Comparison of ENCODE assay signal across 10 mouse cellular contexts in genomic region chr17:9905501-9906462, GRCm38 (mm10).
DNase-seq lines count a peak whose midpoint lies in the region; ATAC-seq and TF ChIP-seq lines count a peak whose summit lies in the region.
"Had no signal": no experiment of that assay in that cellular context is flagged by ENCODE, and none has a peak within 500 bp of the region (broad histone marks: within the 10 kb centered on the region; RNA-seq: fewer than 3 reads in every experiment).

No protein-coding gene starts in this region.

- TF ChIP-seq EP300 in heart, postnatal 0 days (IDR thresholded peaks at IDR 0.05; ENCODE audit: low read depth): no peak

- DNase-seq in heart, embryonic 10.5 days (ENCODE audit: low spot score): peak; percentile 83
- no peak for DNase-seq in heart, postnatal 36 days
- DNase-seq in embryo, embryonic 11.5 days (ENCODE audit: low read depth, low spot score): peak; percentile 58
- DNase-seq in heart, postnatal 0 days (ENCODE audit: low spot score): peak; percentile 41
- peak; percentile 82 to 83 for DNase-seq in layer of hippocampus, postnatal 36 days
- peak; percentile 92 for DNase-seq in midbrain, embryonic 14.5 days
- DNase-seq in thymus, adult 18-20 months: no peak
- no peak for DNase-seq in MN1 (ENCODE audit: low spot score)

- peak overlapping the region; percentile 50 for H3K4me3 ChIP-seq in heart, embryonic 10.5 days
- H3K4me3 ChIP-seq in heart, postnatal 0 days (ENCODE audit: low read depth, low read length): no peak overlapping the region
- H3K4me3 ChIP-seq in midbrain, embryonic 14.5 days (replicated peaks; ENCODE audit: low read depth, low read length): 0 out of 2 replicates have a peak overlapping the region, but pooled peaks have one; percentile 10

- H3K4me1 ChIP-seq in heart, embryonic 10.5 days: peaks cover 20% of the 10 kb centered on the region
- H3K4me1 ChIP-seq in heart, postnatal 0 days (ENCODE audit: control insufficient read depth, insufficient read depth): peaks cover 17% of the 10 kb centered on the region
- H3K4me1 ChIP-seq in midbrain, embryonic 14.5 days (ENCODE audit: control insufficient read depth, insufficient read depth, low read length): peaks cover 35% of the 10 kb centered on the region

- peak overlapping the region; percentile 28 for H3K4me2 ChIP-seq in heart, postnatal 0 days (ENCODE audit: low read depth, low read length)
- peak overlapping the region; percentile 51 for H3K4me2 ChIP-seq in midbrain, embryonic 14.5 days (ENCODE audit: low read length)

- intact Hi-C loops in heart, postnatal 36 days (cut with DNase I): no loop called here

- no peaks in the 10 kb centered on the region for H3K9me3 ChIP-seq in heart, embryonic 10.5 days
- no peaks in the 10 kb centered on the region for H3K9me3 ChIP-seq in heart, postnatal 0 days (replicated peaks; ENCODE audit: control insufficient read depth, low read length)
- H3K9me3 ChIP-seq in midbrain, embryonic 14.5 days (ENCODE audit: control insufficient read depth, low read length): no peaks in the 10 kb centered on the region
- H3K9me3 ChIP-seq: G1E had no signal

- H3K36me3 ChIP-seq in heart, embryonic 10.5 days: no peaks in the 10 kb centered on the region
- H3K36me3 ChIP-seq in heart, postnatal 0 days (replicated peaks; ENCODE audit: control insufficient read depth, insufficient read depth, low read length): no peaks in the 10 kb centered on the region
- H3K36me3 ChIP-seq in midbrain, embryonic 14.5 days (ENCODE audit: control insufficient read depth, insufficient read depth, low read length): no peaks in the 10 kb centered on the region
- H3K36me3 ChIP-seq: G1E had no signal

- H3K27me3 ChIP-seq in heart, embryonic 10.5 days (ENCODE audit: insufficient read depth, poor library complexity, severe bottlenecking): no peaks in the 10 kb centered on the region
- no peaks in the 10 kb centered on the region for H3K27me3 ChIP-seq in heart, postnatal 0 days (ENCODE audit: control insufficient read depth, insufficient read depth, low read length)
- H3K27me3 ChIP-seq in midbrain, embryonic 14.5 days (ENCODE audit: control insufficient read depth, insufficient read depth, low read length): no peaks in the 10 kb centered on the region

- 16% methylated on average over 12 of the region's 12 CpGs for WGBS in heart, embryonic 10.5 days
- WGBS in heart, postnatal 0 days: 24% methylated on average over 12 of the region's 12 CpGs
- WGBS in midbrain, embryonic 14.5 days: under 1% methylated on average over 12 of the region's 12 CpGs

- peak; percentile 62 for ATAC-seq in heart, postnatal 0 days (ENCODE audit: insufficient read depth, low read depth)
- peak; percentile 82 for ATAC-seq in midbrain, embryonic 14.5 days (ENCODE audit: low FRiP score, low TSS enrichment)

- no peak overlapping the region for H3K9ac ChIP-seq in heart, postnatal 0 days (replicated peaks; ENCODE audit: low read depth, low read length)
- no peak overlapping the region; the same call in 1 of the 2 replicates for H3K9ac ChIP-seq in midbrain, embryonic 14.5 days (replicated peaks; ENCODE audit: low read length)
- H3K9ac ChIP-seq: liver, embryonic 14.5 days had no signal

- peak overlapping the region; percentile 78 for H3K27ac ChIP-seq in heart, embryonic 10.5 days
- no peak overlapping the region for H3K27ac ChIP-seq in heart, postnatal 0 days (ENCODE audit: low read depth)
- peak overlapping the region; percentile 73 for H3K27ac ChIP-seq in midbrain, embryonic 14.5 days (replicated peaks; ENCODE audit: low read depth, low read length)
- H3K27ac ChIP-seq: liver, embryonic 14.5 days had no signal

- TF ChIP-seq CTCF in heart, postnatal 0 days (IDR thresholded peaks at IDR 0.05; ENCODE audit: low read depth): no peak

Comparison
In these comparisons a context has a peak if more than half of its experiments do, and no peak if none do; other contexts are left out.
1. DNase-seq: peak in heart, embryonic 10.5 days (single experiment), embryo, embryonic 11.5 days (single experiment), heart, postnatal 0 days (single experiment), layer of hippocampus, postnatal 36 days (2 of 2) and midbrain, embryonic 14.5 days (single experiment); none in heart, postnatal 36 days (0 of 2), thymus, adult 18-20 months (0 of 2) and MN1 (single experiment).